ENCODE assay signal across 9 mouse cellular contexts in genomic region chr3:138029351-138029750, GRCm38 (mm10). TPM values are rescaled to one million over a fixed set of nuclear protein-coding genes. Genes with fewer than 3 reads are reported as not detected.
A peak's percentile ranks its signal among the peaks of the same experiment; 100 is the strongest.
DNase-seq lines count a peak whose midpoint lies in the region; ATAC-seq lines count a peak whose summit lies in the region.
"Had no signal": no experiment of that assay in that cellular context is flagged by ENCODE, and none has a peak within 500 bp of the region (broad histone marks: within the 10 kb centered on the region; RNA-seq: fewer than 3 reads in every experiment).

No protein-coding gene starts in this region.

- H3K9me3 ChIP-seq in kidney, embryonic 16.5 days (ENCODE audit: low read length): no peaks in the 10 kb centered on the region
- no peaks in the 10 kb centered on the region for H3K9me3 ChIP-seq in forebrain, embryonic 12.5 days

- 81% methylated on average over 5 of the region's 5 CpGs for WGBS in kidney, embryonic 16.5 days
- WGBS in forebrain, embryonic 12.5 days: 89% methylated on average over 5 of the region's 5 CpGs

- peak; percentile 59 for DNase-seq in kidney, adult 9 months
- peak; percentile 62 for DNase-seq in Muller cell, postnatal 12 days (ENCODE audit: inconsistent ontology term)
- peak; percentile 79 to 91 for DNase-seq in cerebellum, adult 18-20 months
- peak; percentile 71 to 83 for DNase-seq in heart, postnatal 10 days
- no peak for DNase-seq in urinary bladder, postnatal 25 days (ENCODE audit: low spot score)
- DNase-seq in spleen, adult 18-20 months: no peak

- no peaks in the 10 kb centered on the region for H3K27me3 ChIP-seq in kidney, embryonic 16.5 days (ENCODE audit: insufficient read depth, low read length)
- H3K27me3 ChIP-seq in forebrain, embryonic 12.5 days: no peaks in the 10 kb centered on the region

- intact Hi-C loops in heart, postnatal 10 days (cut with DNase I): loop anchor here (5.0 kb wide), 1 partner anchor 33 kb away; no protein-coding TSS in a partner anchor

- H3K27ac ChIP-seq in kidney, embryonic 16.5 days (ENCODE audit: low read length): no peak overlapping the region
- H3K27ac ChIP-seq in forebrain, embryonic 12.5 days: no peak overlapping the region

- H3K4me3 ChIP-seq in kidney, embryonic 16.5 days (ENCODE audit: low read length): no peak overlapping the region
- no peak overlapping the region for H3K4me3 ChIP-seq in forebrain, embryonic 12.5 days (replicated peaks)

- H3K36me3 ChIP-seq in kidney, embryonic 16.5 days (ENCODE audit: insufficient read depth, low read length): no peaks in the 10 kb centered on the region
- no peaks in the 10 kb centered on the region for H3K36me3 ChIP-seq in forebrain, embryonic 12.5 days (replicated peaks)

- no peak overlapping the region for H3K9ac ChIP-seq in kidney, embryonic 16.5 days (replicated peaks; ENCODE audit: low read length)
- H3K9ac ChIP-seq in forebrain, embryonic 12.5 days: no peak overlapping the region

- no peaks in the 10 kb centered on the region for H3K4me1 ChIP-seq in kidney, embryonic 16.5 days (ENCODE audit: insufficient read depth, low read length)
- H3K4me1 ChIP-seq in forebrain, embryonic 12.5 days: no peaks in the 10 kb centered on the region

- no peak for ATAC-seq in kidney, embryonic 16.5 days (ENCODE audit: low FRiP score, low TSS enrichment)
- ATAC-seq in forebrain, embryonic 12.5 days (ENCODE audit: low FRiP score): no peak

- no peak overlapping the region for H3K4me2 ChIP-seq in kidney, embryonic 16.5 days (replicated peaks; ENCODE audit: low read depth, low read length)
- no peak overlapping the region for H3K4me2 ChIP-seq in forebrain, embryonic 12.5 days

RNA-seq across cellular contexts. Expression of gene 1110002E22Rik, which starts 35.5 kb away (rescaled TPM):
- polyA plus RNA-seq in kidney, embryonic 16.5 days (2015; fragmentation: Nextera tagmentation; extraction: Ambion mirVana): 0.52 and 0.54 TPM in 2 replicates
- 10 to 100 TPM; 51.3 to 77.4 TPM for total RNA-seq in heart, postnatal 10 days (2021)
- 0.03 and 0.08 TPM in 2 replicates for polyA plus RNA-seq in forebrain, embryonic 12.5 days (2016; fragmentation: Nextera tagmentation; extraction: Ambion mirVana)

RNA-seq across cellular contexts. Expression of gene Gm5105, which starts 37.8 kb away (rescaled TPM):
- polyA plus RNA-seq in kidney, embryonic 16.5 days (2015; fragmentation: Nextera tagmentation; extraction: Ambion mirVana): 0.12 TPM in 1 of 2 replicates, not detected in the other
- total RNA-seq in heart, postnatal 10 days (2021): under 1 TPM; 0.67 to 0.72 TPM
- polyA plus RNA-seq in forebrain, embryonic 12.5 days (2016; fragmentation: Nextera tagmentation; extraction: Ambion mirVana): not detected in 2 replicates
- polyA plus RNA-seq: stomach, embryonic 14.5 days had no signal

RNA-seq across cellular contexts. Expression of gene Dapp1, which starts 48.0 kb away (rescaled TPM):
- 9.3 and 10.1 TPM in 2 replicates for polyA plus RNA-seq in kidney, embryonic 16.5 days (2015; fragmentation: Nextera tagmentation; extraction: Ambion mirVana)
- 1 to 10 TPM; 4.0 to 5.2 TPM for total RNA-seq in heart, postnatal 10 days (2021)
- polyA plus RNA-seq in forebrain, embryonic 12.5 days (2016; fragmentation: Nextera tagmentation; extraction: Ambion mirVana): 3.8 and 5.5 TPM in 2 replicates

Comparison
In these comparisons a context has a peak if more than half of its experiments do, and no peak if none do; other contexts are left out.
1. DNase-seq: peak in kidney, adult 9 months (single experiment), Muller cell, postnatal 12 days (single experiment), cerebellum, adult 18-20 months (2 of 2) and heart, postnatal 10 days (2 of 2); none in urinary bladder, postnatal 25 days (single experiment) and spleen, adult 18-20 months (0 of 2).